Mouse (Mus musculus) T-helper 2 cell (primary cell): ENCODE data around the gene Phf13.

ENCODE experiments used
- in situ Hi-C: fragments of 300-600 bp; cut with MboI, MseI; formaldehyde crosslinking; loops from one replicate; pipeline ENCODE4 v1.15.1; 2025; ENCODE audit warnings: high pct_unique_total_duplicates

The Phf13 gene

GRCm38 (mm10) chr4:152013036-152013813 is 17.2 kb upstream of the Phf13 start:
- in situ Hi-C loops = no loop called here

DNA sequence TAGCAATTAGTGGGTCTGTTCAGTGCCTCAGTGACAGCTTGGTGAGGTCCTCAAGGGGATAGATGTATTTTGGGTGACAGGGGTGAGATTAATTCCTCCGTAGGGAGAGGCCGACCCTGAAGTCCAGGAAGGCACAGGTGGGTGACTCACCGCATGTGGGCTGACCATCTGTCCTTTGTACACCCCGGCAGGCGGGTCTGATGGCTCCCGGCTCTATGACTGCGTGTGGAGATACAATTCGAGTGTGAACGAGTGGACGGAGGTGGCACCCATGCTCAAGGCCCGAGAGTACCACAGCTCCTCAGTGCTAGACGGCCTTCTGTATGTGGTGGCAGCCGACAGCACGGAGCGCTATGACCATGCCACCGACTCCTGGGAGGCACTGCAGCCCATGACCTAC is 16.1 kb upstream of the Phf13 start:
- in situ Hi-C loops = no loop called here

DNA sequence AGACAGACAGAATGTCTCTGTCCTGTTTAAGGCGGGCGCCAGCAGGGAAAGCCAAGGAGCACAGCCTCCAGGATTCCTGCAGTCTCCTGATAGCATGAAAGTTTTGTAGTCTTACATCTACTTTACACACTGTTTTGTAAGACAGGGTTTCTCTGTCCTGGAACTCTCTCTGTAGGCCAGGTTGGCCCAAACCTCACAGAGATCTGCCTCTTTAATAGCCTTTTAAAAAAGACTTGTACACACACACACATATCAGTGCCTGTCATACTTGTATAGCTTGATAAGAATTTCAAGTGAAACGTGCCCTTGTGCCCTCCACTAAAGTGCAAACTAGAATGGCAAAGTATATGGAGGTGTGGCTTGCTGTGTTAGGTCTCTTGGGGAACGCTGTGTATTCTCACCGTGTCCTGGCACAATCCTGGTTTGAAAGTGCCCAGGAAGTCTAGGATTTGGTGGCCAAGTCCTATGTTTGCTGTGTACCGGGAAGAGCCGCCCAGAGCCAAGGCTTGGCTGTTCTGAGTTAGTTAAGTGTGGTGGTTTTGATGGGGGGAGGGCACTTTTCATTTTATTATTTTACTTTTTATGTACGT is 15.2 kb upstream of the Phf13 start:
- in situ Hi-C loops = no loop called here

DNA sequence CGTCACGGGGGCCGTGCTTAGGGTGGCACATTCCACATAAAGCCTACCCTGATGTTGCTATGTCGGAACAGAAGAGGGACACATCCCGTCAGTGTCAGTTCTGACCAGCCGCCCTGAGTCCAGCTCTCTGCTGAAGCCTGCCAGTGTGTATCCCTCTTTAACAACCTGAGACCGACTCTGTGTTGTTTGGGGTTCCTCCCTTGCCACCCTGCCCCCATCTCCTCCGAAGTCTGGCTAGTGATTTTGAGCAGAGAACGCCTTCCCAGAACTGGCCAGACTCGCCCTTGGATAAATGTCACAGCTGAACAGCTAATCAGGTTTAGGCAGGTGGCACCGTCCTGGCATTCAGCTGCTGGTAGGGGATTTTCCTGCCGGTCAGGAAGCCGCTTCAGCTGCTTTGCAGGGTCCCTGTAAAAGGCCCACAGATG is 14.7 kb upstream of the Phf13 start:
- in situ Hi-C loops = no loop called here

- in situ Hi-C loops = no loop called here
Observed at GRCm38 (mm10) chr4:152010091-152010706, 14.1 kb upstream of the Phf13 start.

DNA sequence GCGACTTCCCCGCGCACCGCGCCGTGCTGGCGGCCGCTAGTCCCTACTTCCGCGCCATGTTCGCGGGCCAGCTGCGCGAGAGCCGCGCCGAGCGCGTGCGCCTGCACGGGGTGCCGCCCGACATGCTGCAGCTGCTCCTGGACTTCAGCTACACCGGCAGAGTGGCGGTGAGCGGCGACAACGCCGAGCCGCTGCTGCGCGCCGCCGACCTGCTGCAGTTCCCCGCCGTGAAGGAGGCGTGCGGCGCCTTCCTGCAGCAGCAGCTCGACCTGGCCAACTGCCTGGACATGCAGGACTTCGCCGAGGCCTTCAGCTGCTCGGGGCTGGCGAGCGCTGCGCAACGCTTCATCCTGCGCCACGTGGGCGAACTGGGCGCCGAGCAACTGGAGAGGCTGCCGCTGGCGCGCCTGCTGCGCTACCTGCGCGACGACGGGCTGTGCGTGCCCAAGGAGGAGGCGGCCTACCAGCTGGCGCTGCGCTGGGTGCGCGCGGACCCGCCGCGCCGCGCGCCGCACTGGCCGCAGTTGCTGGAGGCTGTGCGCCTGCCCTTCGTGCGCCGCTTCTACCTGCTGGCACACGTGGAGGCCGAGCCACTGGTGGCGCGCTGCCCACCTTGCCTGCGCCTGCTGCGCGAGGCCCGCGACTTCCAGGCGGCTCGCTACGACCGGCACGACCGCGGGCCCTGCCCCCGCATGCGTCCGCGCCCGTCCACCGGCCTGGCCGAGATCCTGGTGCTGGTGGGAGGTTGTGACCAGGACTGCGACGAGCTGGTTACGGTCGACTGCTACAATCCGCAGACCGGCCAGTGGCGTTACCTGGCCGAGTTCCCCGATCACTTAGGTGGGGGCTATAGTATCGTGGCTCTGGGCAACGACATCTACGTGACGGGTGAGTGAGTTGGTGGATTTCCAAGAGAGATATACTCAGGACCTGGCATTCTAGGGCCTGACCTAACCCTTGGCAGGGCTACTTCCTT is 13.3 kb upstream of the Phf13 start:
- in situ Hi-C loops = no loop called here

GRCm38 (mm10) chr4:152008622-152009075 is 12.6 kb upstream of the Phf13 start, which contains the start of gene Klhl21:
Klhl21 (plus strand) TSS chr4:152008803.
- in situ Hi-C loops = no loop called here

DNA sequence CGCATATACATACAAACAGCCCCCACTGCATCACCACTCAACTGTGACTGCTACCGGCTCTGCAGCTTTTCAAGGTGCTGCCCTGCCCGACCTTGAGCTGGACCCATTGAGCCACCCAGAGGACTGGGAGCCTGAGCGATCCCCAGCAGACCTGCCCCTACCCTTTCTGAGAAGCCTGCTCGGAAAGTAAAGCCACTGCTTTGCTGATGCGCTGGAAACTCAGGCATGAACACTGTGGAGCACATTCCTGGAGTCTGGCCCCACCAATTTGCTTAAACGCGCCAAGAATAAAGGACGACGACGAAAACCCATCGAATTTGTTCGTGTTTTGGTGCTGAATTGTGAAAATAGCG is 12.1 kb upstream of the Phf13 start:
- in situ Hi-C loops = no loop called here

- in situ Hi-C loops = no loop called here
Observed at GRCm38 (mm10) chr4:152007481-152008147, 11.6 kb upstream of the Phf13 start.

GRCm38 (mm10) chr4:152006812-152007211 is 10.8 kb upstream of the Phf13 start:
- in situ Hi-C loops = no loop called here

- in situ Hi-C loops = no loop called here
Observed at GRCm38 (mm10) chr4:152006137-152006536, 10.1 kb upstream of the Phf13 start.

- in situ Hi-C loops = no loop called here
Observed at GRCm38 (mm10) chr4:152002063-152002462, 6.0 kb upstream of the Phf13 start.

GRCm38 (mm10) chr4:152001335-152001734 is 5.3 kb upstream of the Phf13 start:
- in situ Hi-C loops = no loop called here

DNA sequence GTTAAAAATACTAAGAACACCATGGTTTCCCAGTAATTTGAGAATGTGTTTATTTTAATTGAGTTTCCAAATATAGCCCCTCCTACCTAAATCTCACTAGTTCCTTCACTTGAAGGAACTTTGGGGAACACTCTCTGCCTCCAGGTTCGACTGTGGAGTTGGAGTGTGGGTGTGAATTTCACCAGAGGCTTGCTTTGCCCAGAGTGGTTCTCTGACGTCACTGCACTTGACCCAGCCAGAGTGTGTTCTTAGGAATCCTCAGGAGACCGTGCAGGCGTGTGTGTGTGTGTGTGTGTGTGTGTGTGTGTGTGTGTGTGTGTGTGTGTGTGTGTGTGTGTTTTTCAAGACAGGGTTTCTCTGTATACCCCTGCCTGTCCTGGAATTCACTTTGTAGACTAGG is 4.8 kb upstream of the Phf13 start:
- in situ Hi-C loops = no loop called here

- in situ Hi-C loops = no loop called here
Observed at GRCm38 (mm10) chr4:151999481-151999880, 3.4 kb upstream of the Phf13 start.

DNA sequence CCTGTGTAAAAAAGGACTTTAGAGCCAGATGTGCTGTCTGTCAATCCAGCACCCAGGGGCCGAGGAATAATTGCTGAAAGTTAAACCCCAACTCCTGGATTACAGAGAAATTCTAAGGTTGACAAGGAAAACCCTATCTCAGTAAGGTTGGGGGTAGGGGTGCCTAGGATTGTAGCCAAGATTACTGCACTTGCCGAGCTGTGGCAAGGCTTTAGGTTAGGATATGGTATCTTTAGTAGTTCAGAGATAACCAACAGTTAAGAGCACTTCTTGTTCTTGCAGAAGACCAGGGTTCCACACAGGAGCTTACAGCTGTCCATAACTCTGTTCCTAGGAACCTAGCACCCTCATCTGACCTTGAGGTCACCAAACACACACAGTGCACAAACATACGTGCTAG is 1.6 kb upstream of the Phf13 start:
- in situ Hi-C loops = no loop called here

- in situ Hi-C loops = no loop called here
Observed at GRCm38 (mm10) chr4:151996951-151997222, 829 bp upstream of the Phf13 start.

DNA sequence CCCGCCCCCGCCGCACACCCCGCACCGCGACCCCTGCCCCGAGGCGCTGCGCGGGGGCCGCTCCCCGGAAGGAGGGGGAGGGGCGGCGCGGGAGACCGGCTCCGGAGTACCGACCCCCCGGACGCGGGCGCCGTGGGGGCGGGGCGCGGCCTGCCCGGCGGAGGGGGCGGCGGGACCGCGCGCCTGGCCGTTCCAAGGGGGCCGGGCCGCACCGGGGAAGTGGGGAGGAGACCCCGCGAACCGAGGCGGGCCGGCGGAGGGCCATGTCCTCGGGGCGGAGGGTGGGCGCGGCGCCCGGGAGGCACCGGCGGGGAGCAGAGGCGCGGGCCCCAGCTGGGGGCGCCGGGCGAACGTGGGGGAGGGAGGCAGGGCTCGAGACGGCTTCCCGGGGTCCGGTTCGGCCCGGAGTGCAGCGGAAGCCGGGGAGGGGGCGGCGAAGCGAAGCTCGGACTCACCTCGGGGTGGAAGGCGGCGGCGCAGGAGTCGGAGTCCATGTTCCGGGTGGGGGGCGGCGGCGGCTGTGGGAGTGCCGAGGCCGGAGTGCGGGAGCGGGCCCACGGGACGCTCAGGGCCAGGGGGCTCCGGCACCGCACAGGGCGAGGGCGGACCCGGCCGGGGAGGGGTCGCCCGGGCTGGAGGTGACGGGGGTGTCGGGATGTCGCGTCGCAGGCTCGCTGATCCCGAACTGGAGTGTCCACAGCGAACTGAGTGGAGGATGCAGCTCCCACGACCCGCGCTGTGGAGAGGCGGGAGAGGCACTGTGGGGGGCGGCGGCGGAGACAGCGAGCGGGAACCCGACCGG is 486 bp downstream of the Phf13 start:
- in situ Hi-C loops = no loop called here

DNA sequence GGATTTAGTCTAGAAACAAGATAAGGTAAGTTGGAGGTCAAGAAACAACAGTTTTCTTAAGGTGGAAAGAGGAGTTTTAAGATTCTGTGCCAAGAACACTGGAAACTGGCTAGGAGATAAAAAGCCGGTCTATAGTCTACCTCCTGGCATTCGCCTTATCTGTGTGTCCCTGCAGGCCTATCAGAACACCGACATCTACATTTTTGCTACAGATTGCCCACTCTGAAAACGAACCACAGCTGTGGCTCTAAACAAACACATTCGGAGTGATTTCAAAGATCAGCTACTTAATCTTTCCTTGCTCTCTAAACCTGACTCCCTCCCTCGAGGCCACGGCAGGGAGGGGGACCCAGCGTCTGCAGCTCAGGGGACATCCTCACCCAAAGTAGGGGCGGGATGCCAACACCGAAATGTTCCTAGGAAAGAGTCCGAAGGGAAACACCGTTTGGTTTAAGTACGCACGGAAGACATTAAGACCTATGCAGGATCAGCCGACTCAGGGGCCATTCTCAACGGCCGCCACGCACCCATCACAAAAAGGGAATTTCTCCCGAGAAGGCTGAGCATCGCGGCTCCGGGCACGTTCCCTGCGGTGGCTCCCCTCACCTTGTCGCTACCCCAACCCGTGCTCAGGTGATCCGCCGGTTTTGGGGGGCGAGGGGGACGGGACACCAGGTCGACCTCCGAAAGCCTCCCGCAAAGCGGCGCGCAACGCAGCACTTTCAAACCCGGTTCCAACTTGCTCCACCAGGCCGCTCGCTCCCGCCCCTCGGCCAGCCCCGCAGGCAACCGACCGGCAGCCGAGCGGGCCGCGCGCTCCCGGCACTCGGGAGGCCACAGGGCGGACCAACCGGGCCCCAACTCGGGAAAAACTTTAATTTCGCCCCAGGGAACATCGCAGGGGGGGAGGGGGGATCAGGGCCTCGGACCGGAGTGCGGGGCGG is 1.6 kb downstream of the Phf13 start:
- in situ Hi-C loops = no loop called here
